Mouse (Mus musculus) T-cell, adult 2 months (primary cell): ENCODE data around the gene Bsn.
A peak's percentile ranks its signal among the peaks of the same experiment; 100 is the strongest.
"Not testable (repeated sequence)": the region's sequence is repeated elsewhere in the genome, so short reads cannot be mapped to it uniquely, and the experiment has no call there.

Experiments used
- DNase-seq: peaks from one replicate; pipeline ENCODE4 v3.0.0; 2022; ENCODE audit warnings: low spot score

The Bsn gene

GRCm38 (mm10) chr9:108149817-108150216 is 40.4 kb downstream of the Bsn start:
- DNase-seq, result no peak

GRCm38 (mm10) chr9:108147606-108148005 is 42.6 kb downstream of the Bsn start:
- DNase-seq, result no peak

- peak; percentile 74 for DNase-seq
Measured at GRCm38 (mm10) chr9:108146451-108146850, 43.7 kb downstream of the Bsn start.

- no peak for DNase-seq
Measured at GRCm38 (mm10) chr9:108145740-108146139, 44.4 kb downstream of the Bsn start.

- peak; percentile 70 for DNase-seq
Measured at GRCm38 (mm10) chr9:108144371-108145270, 45.6 kb downstream of the Bsn start.

- no peak for DNase-seq
Measured at GRCm38 (mm10) chr9:108143470-108143869, 46.7 kb downstream of the Bsn start.

- no peak for DNase-seq
Measured at GRCm38 (mm10) chr9:108141387-108141786, 48.8 kb downstream of the Bsn start.

- peak; percentile 31 for DNase-seq
Measured at GRCm38 (mm10) chr9:108139963-108140695, 50.1 kb downstream of the Bsn start.

GRCm38 (mm10) chr9:108139169-108139962 is 50.8 kb downstream of the Bsn start:
- DNase-seq, result no peak

- no peak for DNase-seq
Measured at GRCm38 (mm10) chr9:108138118-108138517, 52.1 kb downstream of the Bsn start.

GRCm38 (mm10) chr9:108137523-108137922 is 52.7 kb downstream of the Bsn start:
- DNase-seq, result no peak

GRCm38 (mm10) chr9:108136930-108137462 is 53.2 kb downstream of the Bsn start:
- no peak for DNase-seq

GRCm38 (mm10) chr9:108136225-108136624 is 54.0 kb downstream of the Bsn start:
- DNase-seq, result peak; percentile 50

- DNase-seq, result not testable (repeated sequence)
Measured at GRCm38 (mm10) chr9:108135679-108136078, 54.5 kb downstream of the Bsn start.

GRCm38 (mm10) chr9:108133478-108133877 is 56.7 kb downstream of the Bsn start:
- DNase-seq, result no peak

- no peak for DNase-seq
Measured at GRCm38 (mm10) chr9:108132373-108132772, 57.8 kb downstream of the Bsn start.

GRCm38 (mm10) chr9:108131502-108131901 is 58.7 kb downstream of the Bsn start:
- no peak for DNase-seq

- DNase-seq, result no peak
Measured at GRCm38 (mm10) chr9:108129042-108129948, 60.9 kb downstream of the Bsn start.

- DNase-seq, result no peak
Measured at GRCm38 (mm10) chr9:108128248-108128647, 61.9 kb downstream of the Bsn start.

GRCm38 (mm10) chr9:108126436-108127180 is 63.6 kb downstream of the Bsn start:
- DNase-seq, result no peak
